Mouse (Mus musculus) fibroblast of lung, adult 2 months (primary cell): Measurements from ENCODE around the gene Zfr2.
A peak's percentile ranks its signal among the peaks of the same experiment; 100 is the strongest.

ENCODE experiments used
- DNase-seq: peaks from one replicate; pipeline ENCODE4 v3.0.0-alpha.2; 2011; ENCODE audit warnings: low read depth

Zfr2 gene

DNA sequence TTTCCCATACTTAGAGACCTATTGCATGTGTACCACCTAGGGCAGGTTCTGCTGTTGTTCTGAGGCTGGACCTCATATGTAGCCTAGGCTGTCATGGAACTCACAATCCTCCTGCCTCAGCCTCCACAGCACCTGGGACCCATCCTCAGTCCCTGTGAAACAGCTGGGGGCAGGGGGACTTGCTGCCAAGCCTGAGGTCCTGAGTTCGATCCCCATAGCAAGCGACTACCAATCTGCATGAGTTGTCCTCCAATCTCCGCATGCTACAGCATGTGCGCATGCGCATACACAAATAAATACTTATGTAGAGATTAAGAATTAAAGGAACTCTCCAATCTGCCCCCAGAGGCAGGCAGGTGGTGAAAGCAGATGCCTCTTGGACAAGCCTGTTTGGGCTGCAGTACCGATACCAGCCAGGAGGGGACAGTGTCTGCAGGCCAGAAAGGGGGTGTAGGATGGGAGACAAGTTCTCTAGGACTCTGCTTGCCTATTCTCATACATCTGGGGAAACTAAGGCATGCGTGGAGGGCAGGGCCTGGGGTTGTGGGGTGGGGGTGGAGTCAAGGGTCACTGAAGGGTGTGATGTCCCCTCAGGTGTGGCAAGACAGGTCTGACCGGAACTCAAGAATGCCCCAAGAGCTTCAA lies 54.7 kb downstream of the Zfr2 start:
- DNase-seq, result no peak

DNA sequence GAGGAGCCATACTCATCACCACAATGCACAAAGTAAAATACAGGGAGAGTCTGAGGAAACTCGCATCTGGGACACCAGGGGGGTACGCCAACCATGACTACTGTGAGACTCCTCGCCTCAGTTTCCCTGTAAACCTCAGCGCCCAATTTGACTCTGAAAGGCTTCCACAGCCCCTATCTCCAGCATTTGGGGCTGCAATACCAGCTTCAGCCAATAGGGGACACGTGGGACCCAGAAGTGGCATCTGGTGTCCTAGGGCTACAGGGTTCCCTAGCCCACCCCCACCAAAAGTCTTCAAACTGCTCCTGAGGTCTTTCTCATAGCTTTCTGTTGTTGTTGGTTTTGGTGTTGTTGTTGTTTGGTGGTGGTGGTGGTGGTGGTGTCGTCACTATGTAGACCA lies 55.6 kb downstream of the Zfr2 start:
- DNase-seq, result no peak

DNA sequence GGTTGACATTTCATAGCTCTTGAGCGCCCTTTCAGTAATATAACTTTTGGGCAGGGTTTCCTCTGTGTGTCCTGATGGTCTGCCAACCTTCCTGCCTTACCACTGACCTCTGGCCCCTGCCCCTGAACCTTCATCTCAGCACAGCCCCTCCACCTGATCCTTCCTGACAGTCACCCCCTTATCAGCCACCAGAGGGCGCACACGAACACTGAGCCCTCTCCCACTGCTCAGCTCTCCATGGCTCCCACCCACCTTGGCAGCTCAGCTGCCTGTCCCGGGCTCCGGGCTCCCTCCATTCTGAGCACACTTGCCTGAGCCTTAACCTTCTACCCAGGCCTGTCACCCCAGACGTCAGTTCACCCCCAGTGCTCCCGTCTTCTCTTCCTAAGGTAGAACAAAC lies 56.3 kb downstream of the Zfr2 start:
- DNase-seq, result no peak

DNA sequence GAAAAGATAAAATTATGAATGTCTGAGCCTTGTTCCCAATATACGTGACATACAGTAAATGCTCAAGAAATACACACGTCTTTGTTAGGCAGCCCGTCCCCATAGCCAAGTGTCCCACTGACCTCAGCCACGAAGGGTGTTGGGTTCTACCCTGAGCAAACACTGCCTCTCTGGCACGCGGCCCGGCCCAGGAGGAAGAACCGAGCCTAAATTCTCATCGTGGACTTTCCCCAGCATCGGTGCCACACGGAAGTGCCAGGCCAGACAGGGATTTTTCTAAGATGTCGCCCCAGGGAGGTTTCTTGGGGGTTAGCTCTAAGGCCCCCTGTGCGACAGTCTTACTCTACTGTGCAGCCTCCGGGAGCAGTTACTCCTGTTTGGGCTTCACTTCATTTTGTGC lies 56.9 kb downstream of the Zfr2 start:
- no peak for DNase-seq

DNA sequence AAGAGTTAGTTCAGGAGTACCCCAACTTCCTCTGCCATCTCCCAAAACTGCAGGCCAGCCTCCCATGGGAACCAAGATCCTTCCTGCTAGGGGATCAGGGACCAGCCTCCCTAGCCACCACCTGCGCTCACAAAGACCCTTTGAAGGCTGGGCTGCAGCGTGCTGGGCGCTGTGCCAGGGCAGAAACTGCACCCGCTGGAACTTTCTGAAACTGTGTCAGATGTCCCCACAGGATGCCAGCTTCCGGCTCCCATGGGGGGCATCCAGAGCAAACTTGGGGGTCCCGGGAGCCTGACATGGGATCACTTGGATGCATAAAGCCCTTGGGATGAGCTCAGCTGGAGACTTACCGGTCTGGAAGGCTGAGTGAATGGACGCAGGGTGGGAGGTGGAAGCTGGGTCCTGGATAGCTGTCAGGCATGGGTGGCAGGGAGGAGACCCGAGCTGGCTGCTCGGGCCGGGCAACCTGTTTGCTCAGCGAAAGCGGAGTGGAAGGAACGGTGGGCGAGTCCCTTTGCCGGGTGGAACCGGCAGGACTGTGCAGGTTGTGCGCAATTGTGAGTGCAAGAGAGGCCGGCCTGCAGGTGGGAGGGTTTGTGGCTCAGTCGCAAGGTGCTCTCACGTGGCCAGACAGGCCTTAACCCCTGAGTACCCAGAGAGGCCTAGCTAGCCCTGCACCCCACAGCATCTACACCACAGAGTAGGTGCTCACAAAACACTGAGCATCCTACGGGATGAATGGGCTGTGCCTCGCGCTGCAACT lies 57.9 kb downstream of the Zfr2 start:
- DNase-seq, result no peak

DNA sequence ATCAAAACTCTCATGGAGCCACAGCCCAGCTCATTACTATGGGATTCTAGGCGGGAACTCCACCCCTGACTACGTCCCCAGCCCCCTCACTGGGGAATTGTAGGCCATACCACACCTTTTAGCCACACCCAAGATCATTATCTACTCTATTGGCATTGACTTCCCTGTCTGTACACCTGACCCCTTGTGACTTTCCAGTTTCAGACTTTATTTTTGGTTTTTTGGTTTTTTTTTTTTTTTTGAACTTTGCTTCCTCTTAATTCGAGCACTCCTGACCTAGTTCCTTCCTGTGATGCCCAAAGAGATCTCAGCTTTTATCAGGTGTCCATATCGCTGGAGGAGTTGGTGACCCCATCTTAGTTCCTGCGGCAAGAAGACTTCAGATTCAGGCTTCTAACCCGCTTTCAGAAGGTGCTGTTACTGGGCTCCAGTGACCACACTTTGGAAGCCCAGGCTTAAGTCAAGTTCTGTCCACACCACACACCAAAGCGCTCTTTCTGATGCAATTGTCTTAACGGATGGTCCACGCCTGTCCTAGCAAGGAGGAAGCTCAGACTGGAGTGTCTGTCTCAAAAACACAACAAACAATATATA lies 58.7 kb downstream of the Zfr2 start, which contains the start of gene Tjp3:
TSS of gene Tjp3 (minus strand) at position 71 of the 594 bp plus-strand sequence.
- DNase-seq, result no peak

DNA sequence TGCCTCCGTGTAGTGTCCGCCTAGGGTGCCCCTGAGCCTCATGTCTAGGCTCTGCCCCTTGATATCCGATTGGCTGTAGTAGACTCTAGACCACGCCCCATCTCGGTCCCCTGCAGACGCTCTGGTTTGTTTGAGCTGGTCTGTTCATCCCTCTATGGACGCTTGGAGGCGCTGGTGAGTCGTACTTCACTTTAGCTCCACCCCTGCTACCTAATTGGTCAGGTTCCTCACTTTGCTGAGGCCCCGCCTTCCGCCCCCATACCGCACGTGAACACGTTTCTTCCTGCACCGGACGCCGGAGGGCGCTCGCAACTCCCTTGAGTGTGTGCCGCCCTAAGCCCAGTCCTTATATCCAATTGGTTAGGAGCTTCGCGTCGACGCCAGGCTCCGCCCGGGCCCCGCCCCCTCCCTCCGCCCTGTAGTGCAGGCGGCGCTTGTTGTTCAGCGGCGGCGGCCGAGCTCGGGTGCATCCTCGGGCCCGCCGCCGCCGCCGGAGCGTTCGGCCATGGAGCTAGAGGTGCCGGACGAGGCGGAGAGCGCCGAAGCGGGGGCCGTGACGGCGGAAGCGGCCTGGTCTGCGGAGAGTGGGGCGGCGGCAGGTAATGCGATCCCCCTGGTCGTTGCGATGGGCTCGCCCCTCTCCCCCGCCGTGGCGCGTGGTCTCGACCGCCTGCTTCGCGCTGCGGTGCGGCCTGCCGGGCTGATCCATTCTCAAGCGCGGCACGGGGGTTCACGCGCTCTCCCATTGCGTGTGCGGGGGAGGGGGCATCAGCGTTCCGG lies 59.8 kb downstream of the Zfr2 start, which contains the start of gene Pip5k1c:
TSS of gene Pip5k1c (plus strand) at position 410 of the 780 bp plus-strand sequence.
- peak; percentile 100 for DNase-seq

DNA sequence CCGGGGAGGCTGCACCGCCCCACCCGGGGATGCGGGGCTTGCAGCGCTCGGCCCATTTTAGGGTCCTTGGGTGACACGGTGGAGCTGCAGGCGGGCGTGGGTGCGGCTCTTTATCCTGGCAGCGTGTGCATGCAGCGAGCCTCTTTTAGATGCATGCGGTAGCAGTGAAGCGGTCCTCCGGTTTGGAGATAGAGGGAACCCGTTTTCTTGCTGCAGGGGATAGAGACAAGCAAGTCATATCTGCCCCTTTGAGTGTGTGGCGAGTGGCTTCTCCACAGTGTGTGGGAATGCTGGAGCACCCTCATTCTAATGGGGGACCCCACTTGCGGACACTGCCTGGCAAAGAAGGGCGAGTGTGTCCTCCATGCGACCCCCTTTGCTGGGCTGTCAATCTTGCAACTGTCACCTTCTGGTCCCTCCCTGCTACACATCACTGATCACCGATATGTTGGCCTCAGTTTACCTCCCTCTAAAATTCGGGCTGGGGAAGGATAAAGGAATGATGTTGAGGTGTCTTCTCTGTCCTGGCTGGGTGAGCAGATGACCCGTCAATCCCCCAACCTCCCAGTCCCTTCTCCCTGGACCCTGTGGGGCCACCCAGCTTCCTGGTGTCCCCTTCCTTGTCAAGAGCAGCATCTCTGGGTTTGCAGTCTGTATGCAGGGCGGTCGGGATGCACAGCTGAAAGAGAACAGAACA lies 60.5 kb downstream of the Zfr2 start:
- DNase-seq, result no peak

DNA sequence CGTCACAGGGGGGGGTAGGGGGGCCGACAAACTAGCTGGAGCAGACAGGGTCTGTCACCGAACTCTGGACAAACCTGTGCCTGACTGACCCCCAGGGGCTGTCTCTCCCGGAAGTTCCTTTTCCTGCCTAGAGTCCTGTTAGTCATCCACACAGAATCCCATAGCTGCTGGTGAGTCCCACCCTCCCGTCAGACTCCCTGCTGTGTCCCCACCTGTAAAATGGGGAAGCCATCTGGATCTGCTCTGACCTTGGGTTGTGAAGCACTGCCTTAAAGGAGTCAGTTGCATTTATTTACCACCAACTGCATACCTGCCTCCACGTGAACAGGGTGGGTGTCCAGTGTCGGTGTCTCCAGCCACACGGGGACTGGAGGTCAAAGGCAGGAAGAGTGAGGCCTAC lies 61.5 kb downstream of the Zfr2 start:
- no peak for DNase-seq

DNA sequence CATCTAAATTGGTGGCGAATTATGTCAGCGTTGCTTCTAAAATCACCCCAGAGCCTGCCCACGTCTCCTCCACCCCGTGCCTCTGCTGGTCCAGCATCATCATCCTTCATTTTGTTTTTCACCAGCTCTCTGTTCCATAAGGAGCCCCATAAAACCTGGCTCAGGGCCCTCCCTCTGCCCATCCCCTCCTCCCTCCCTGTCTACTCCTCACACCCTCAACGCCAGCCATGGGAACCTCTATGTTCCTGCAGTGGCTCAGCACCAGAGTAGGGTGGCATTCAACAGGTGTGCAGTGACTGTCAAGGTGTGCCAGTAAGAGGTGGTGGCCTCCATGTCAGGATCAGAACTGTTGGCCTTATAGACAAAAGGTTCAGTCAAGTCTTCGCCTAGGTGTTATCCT lies 62.2 kb downstream of the Zfr2 start:
- DNase-seq, result no peak

DNA sequence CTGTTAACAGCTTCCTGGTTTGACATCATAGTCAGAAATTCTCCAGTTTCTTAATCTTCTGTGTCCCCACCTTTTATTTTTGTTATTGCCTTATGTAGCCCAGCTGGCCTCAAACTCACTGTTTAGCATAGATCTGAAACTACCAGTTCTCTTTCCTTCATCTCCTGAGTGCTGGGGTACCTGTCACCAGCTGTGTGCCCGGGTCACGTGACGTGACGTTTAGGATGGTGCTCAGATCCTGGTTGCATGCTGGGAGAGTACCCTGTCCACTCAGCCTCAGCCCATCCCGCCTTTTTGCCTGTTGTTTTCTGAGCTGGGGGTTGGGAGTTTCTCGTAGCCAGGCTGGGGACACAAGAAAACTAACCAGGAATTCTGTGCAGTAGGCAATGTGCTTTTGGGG lies 64.3 kb downstream of the Zfr2 start:
- no peak for DNase-seq

DNA sequence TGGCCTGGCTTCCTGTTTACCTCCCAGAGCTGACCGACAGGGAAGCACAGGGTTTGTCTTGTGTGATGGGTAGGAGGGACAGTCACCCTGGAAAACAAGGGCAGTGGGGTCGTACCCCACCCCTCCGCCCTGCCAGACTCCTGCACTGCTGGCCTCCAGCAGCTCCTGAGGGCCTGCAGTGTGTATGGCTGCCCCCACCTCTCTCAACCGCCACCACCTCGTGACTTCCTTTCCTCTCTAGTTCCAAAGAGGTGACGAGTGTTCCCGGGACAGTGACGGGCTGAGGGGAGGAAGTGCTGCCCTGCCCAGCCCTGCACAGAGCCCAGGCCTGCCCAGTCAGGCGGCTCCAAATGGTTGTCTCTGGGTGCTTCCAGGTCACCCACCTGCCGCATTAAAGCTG lies 64.9 kb downstream of the Zfr2 start:
- DNase-seq, result no peak

DNA sequence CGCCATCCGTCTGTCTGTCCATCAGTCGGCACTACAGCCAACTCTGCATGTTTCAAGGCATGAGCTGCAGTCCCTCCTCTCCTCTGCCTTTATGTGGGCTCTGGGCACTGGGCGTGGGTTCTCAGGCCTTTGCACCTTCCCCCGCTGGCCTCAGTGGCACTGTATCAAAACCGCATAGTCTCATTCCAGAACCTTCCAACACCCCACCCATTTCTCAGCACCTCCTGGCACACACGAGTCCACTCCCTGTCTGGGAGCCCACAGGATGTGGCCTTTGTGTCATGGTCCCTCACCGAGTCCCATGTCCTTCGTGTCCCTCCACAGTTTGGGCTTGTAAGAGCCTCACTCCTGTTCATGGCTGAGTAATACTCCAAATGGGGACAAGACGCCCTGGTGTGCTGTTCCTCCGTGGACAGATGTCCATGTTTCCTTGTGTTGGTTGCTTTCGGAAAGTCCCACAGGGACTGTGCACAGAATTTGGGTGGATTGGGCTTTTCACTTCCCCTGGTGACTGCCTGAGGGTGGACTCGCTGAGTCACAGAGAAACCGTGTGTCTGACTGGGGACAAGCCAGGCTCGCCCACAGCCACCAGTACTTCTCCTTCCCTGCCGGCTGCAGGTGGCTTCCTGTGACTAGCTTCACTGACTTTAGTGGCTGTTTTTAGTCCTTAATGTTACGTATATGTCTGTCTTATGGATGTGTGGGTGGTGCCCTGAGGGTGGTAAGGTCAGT lies 65.6 kb downstream of the Zfr2 start:
- DNase-seq, result no peak

DNA sequence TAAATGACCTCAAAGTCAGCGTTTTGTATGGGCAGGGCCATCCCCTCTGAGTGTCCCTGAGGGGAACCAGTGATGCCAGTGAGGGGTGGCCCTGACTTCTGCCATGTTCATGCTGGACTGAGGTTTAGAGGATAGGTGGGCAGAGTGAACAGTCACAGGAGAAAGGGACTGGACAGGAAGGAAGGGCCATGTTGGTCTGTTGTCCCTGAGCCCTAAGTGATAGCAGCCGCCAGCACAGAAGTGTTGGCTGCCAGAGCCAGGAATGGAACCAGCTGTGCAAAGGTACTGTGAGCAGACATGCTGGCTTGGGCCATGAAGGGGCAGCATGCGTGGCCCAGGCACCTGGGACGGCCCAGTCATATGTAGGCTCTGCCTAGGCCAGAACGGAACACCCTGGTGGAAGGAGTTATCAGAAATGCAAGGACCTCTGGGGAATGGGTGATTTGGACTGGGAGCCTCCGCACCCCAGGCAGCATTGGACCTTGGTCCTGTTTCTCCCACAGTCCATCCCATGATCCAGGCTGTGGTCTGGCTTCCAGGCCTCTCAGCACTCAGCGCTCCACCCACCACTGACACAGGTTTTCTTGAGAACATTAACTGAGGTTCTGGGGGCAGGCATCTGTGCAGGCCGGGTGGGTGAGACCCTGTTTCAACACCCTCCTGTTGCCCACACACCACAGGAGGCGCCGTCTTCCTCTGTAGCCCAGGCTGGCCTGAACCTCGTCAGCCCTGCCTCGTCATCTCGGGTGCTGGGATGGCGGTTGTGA lies 66.8 kb downstream of the Zfr2 start:
- DNase-seq, result no peak

DNA sequence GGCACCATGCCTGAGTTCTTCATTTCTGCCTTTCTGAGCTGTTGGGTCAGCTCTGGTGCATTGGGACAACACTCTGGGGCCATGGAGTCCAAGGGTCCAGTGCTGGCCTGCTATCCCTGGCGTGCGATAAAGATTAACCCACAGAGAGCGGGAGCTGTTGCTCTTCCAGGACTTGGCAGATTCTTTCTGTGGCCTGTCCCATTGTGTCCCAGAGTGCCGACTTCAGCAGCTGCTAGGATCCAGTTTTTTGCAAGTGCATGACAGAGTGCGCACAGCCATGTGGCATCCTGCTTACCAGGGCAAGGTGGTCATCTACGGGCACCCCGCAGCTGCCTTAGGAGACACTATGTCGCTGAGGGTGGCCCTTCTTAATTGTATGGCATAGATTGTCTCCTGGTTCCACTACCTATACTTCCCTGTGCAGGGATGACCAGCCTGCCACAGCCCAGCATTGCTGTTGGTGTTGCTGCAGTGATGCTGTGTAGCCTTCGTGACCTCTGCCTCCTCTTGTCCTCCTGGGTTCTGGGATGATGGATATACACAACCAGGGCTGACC lies 67.5 kb downstream of the Zfr2 start:
- DNase-seq, result no peak

DNA sequence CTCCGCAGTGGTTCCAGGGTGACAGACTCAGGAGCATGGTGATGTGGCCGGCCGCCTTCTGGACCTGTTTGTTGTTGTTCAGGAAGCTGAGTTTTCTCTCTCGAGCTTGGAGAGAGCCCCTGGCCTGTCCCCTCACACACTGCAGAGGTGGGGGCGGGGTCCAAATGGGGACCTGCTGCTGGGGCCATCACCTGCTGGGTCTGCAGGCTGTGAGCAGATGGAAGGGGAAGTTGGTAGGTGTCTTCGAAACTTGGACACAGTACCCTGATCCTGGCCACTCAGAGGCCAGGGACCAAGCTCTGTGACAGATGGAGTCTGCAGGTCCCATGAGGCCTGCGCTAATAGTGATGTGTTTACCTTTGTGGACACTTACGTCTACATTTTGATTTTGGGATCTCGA lies 68.4 kb downstream of the Zfr2 start:
- DNase-seq, result no peak
